Mouse (Mus musculus): ENCODE results near the gene Pygo2. TPM values are rescaled to one million over a fixed set of nuclear protein-coding genes. Genes with fewer than 3 reads are reported as not detected.

Pygo2 gene
- polyA plus RNA-seq, 2 experiments: 58.3 to 83.4 TPM

DNA sequence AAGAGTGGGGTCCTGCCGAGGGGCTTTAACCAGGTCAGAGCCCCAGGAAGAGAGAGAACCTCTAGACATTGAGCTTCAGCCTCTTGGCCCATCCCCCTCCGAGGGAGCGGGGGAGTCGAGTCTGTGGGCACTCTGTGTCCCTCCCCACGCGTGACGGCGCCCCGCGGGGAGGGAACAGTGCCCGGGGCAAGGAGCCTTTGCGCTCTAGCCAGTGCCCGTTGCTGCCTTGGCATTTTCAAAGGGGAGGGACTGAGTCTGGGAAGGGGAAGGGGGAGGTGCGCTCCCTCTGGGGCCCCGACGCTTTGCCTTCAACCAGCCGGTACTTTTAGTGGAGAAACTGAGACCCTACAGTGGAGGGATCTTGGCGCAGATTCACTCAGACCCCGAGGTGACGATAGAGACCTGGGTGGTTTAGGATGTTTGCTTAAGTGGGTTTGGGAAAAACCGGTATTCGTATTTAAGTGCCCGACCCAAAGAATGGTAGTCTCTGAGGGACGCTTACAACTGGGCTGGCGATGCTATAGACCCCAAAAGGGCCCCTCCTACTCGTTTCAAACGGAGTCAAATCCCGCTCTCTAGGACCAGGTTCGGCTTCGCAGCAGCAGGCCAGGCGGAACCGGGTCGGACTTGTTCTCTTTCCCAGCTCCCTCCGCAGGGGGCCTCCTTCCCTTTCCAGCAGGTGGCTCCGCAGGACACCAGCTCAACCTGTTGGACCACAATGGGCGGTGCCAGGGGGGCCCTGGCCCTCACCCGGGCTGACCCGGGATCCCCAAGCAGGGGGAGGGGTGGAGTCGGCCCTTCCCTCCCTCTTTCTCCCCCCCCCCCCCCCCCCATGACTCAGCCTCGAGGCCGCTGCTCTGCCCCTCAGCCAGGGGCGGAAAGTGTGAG lies 35.8 kb upstream of the Pygo2 start, which contains the start of gene Zbtb7b:
TSS of gene Zbtb7b (minus strand) at position 771 of the 888 bp plus-strand sequence.
- Histone ChIP-seq H3K4me1 (ENCODE audit: control insufficient read depth, insufficient read depth, low read length) (peaks cover 36% of the 10 kb centered on the region), H3K4me2 (replicated peaks; ENCODE audit: low read depth, low read length, severe bottlenecking) (peak within 1 kb of the TSS; percentile 99), H3K9ac (ENCODE audit: low read depth, low read length, severe bottlenecking) (peak within 1 kb of the TSS; percentile 58), H3K9me3 (ENCODE audit: control insufficient read depth, low read length) (no peaks in the 10 kb centered on the region), H3K36me3 (ENCODE audit: control insufficient read depth, insufficient read depth, low read length) (no peaks in the 10 kb centered on the region), H3K27ac (replicated peaks; ENCODE audit: low read depth, low read length) (peak within 1 kb of the TSS; percentile 67), H3K4me3 (replicated peaks; ENCODE audit: low read length) (peak within 1 kb of the TSS; percentile 37), H3K27me3 (ENCODE audit: control insufficient read depth, insufficient read depth, low read length) (peaks cover 6% of the 10 kb centered on the region; the same call in 1 of the 2 replicates)
- no peak for TF ChIP-seq POLR2A (IDR thresholded peaks at IDR 0.05; ENCODE audit: borderline replicate concordance, extremely low read depth, insufficient read depth, insufficient read length)
- DNase-seq (ENCODE audit: low spot score) (peak; percentile 63), ATAC-seq (ENCODE audit: low FRiP score, low read depth) (peak; percentile 35)
- WGBS: under 1% methylated on average over 38 of the region's 42 CpGs

DNA sequence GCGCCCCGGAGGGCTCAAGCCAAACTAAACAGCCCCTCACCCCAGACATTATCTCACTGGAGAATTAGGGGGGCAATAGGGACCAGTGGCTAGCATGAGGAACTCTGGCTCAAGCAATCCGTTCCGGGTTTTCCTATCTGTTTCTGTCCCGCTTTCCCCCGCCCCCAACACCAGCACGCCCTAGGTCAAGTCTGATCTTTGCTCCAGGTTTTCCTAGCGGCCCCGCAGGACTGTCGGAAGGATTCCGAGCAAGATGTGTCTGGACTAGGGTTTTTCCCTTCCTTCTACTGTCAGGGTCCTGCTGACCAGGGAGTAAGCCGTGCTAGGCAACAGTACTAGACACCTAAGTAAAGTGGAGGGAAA lies 35.1 kb upstream of the Pygo2 start:
- TF ChIP-seq POLR2A (IDR thresholded peaks at IDR 0.05; ENCODE audit: borderline replicate concordance, extremely low read depth, insufficient read depth, insufficient read length): no peak
- no peaks in the 10 kb centered on the region for H3K36me3 ChIP-seq (ENCODE audit: control insufficient read depth, insufficient read depth, low read length)
- H3K27ac ChIP-seq (replicated peaks; ENCODE audit: low read depth, low read length): peak overlapping the region; percentile 59; the same call in 1 of the 2 replicates
- H3K9me3 ChIP-seq (ENCODE audit: control insufficient read depth, low read length): no peaks in the 10 kb centered on the region
- peaks cover 36% of the 10 kb centered on the region for H3K4me1 ChIP-seq (ENCODE audit: control insufficient read depth, insufficient read depth, low read length)
- peak; percentile 88 for DNase-seq (ENCODE audit: low spot score)
- peak overlapping the region; percentile 38 for H3K9ac ChIP-seq (ENCODE audit: low read depth, low read length, severe bottlenecking)
- H3K27me3 ChIP-seq (ENCODE audit: control insufficient read depth, insufficient read depth, low read length): peaks cover 6% of the 10 kb centered on the region; the same call in 1 of the 2 replicates
- H3K4me3 ChIP-seq (replicated peaks; ENCODE audit: low read length): peak overlapping the region; percentile 37
- ATAC-seq (ENCODE audit: low FRiP score, low read depth): peak; percentile 16; the same call in 1 of the 2 replicates
- WGBS: under 1% methylated on average over 12 of the region's 12 CpGs
- peak overlapping the region; percentile 99 for H3K4me2 ChIP-seq (replicated peaks; ENCODE audit: low read depth, low read length, severe bottlenecking)

DNA sequence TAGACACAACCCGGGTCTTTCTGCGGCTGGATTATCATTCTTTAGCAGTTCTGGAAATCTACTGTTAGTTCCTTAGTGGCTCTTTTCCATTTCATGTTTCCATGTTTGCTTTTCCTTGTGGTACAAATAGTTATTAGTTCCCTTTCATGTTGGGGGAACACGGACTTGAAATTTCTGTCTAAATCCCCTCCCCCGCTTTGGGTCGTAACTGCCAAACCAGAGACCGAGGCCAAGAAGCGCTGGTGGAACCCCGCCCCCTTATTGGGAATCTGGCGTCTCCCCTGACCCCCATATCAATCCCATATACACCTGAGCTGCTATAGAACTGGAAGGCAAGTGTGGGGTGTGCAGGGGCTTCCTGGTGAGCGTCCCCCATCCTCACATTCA lies 34.6 kb upstream of the Pygo2 start:
- H3K36me3 ChIP-seq (ENCODE audit: control insufficient read depth, insufficient read depth, low read length): no peaks in the 10 kb centered on the region
- peak overlapping the region; percentile 37 for H3K4me3 ChIP-seq (replicated peaks; ENCODE audit: low read length)
- H3K4me2 ChIP-seq (replicated peaks; ENCODE audit: low read depth, low read length, severe bottlenecking): peak overlapping the region; percentile 99
- peak overlapping the region; percentile 58 for H3K9ac ChIP-seq (ENCODE audit: low read depth, low read length, severe bottlenecking)
- H3K9me3 ChIP-seq (ENCODE audit: control insufficient read depth, low read length): no peaks in the 10 kb centered on the region
- H3K27me3 ChIP-seq (ENCODE audit: control insufficient read depth, insufficient read depth, low read length): peaks cover 6% of the 10 kb centered on the region; the same call in 1 of the 2 replicates
- H3K27ac ChIP-seq (replicated peaks; ENCODE audit: low read depth, low read length): peak overlapping the region; percentile 67
- H3K4me1 ChIP-seq (ENCODE audit: control insufficient read depth, insufficient read depth, low read length): peaks cover 36% of the 10 kb centered on the region
- ATAC-seq (ENCODE audit: low FRiP score, low read depth) (no peak), DNase-seq (ENCODE audit: low spot score) (no peak)
- TF ChIP-seq POLR2A (IDR thresholded peaks at IDR 0.05; ENCODE audit: borderline replicate concordance, extremely low read depth, insufficient read depth, insufficient read length): no peak
- WGBS: 4% methylated on average over 10 of the region's 10 CpGs

DNA sequence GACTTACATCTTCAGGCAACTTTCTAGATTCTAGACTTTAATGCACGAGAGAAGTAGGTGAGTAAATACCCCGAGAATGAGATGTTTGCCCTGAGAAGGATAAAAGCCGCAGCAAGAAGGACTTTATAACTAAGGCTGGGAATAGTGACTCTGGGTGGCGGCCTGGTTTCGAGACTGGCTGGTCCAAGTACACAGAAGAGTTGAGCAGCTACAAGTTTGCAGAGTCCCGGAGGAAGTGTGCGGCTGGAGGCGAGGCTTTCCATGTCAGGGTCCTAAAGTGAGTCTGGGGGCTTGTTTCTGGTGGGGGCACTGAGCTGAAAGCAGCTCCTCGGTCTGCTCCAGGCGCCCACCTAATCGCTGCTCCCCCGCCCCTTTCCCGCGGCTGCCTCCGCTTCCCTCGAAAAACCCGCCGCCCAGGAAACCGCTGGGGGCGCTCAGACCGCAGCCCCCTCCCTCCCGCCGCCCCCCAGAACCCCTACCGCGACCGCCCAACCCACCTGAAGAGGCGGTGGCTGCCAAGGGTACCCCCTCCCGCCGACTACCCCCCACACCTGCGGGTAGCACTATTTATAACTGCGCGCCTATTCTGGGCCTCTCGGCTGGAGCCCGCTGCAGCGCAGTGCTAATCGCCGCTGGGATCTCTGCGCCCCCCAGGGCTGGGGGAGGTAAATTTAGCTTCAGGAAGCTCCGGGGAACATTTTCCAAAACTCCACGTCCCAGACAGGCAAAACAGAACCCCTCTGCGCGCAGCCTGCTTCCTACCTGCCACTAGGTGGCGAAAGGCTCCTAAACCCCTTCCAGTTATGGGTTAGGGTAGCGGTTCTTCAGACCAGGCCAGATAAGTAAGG lies 34.0 kb upstream of the Pygo2 start:
- peak overlapping the region; percentile 58 for H3K9ac ChIP-seq (ENCODE audit: low read depth, low read length, severe bottlenecking)
- WGBS: under 1% methylated on average over 31 of the region's 44 CpGs
- H3K27ac ChIP-seq (replicated peaks; ENCODE audit: low read depth, low read length): peak overlapping the region; percentile 67
- no peak for TF ChIP-seq POLR2A (IDR thresholded peaks at IDR 0.05; ENCODE audit: borderline replicate concordance, extremely low read depth, insufficient read depth, insufficient read length)
- peak; percentile 88 for DNase-seq (ENCODE audit: low spot score)
- peaks cover 30% of the 10 kb centered on the region for H3K4me1 ChIP-seq (ENCODE audit: control insufficient read depth, insufficient read depth, low read length)
- 0 out of 2 replicates have a peak, but pooled peaks cover 1% of the 10 kb centered on the region for H3K36me3 ChIP-seq (ENCODE audit: control insufficient read depth, insufficient read depth, low read length)
- ATAC-seq (ENCODE audit: low FRiP score, low read depth): no peak
- H3K4me2 ChIP-seq (replicated peaks; ENCODE audit: low read depth, low read length, severe bottlenecking): peak overlapping the region; percentile 99
- H3K27me3 ChIP-seq (ENCODE audit: control insufficient read depth, insufficient read depth, low read length): peaks cover 6% of the 10 kb centered on the region; the same call in 1 of the 2 replicates
- H3K4me3 ChIP-seq (replicated peaks; ENCODE audit: low read length): peak overlapping the region; percentile 37
- H3K9me3 ChIP-seq (ENCODE audit: control insufficient read depth, low read length): no peaks in the 10 kb centered on the region

DNA sequence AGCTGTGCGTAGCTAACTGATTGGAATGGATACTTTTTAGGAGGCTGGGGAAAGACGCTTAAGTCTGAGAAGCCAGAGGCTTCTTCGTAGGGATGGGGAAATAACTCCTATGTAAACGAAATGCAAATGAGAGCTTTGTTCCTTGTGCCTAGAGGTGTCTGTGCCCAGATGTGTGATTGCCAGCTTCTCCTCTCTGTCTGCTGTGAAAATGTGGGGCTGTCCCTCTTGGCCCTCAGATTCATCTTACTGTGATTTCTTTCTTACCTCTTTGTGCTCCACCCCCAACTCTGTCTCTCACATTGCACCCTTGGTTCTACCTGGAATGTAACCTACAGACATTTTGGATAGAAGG lies 33.4 kb upstream of the Pygo2 start:
- H3K9me3 ChIP-seq (ENCODE audit: control insufficient read depth, low read length): no peaks in the 10 kb centered on the region
- DNase-seq (ENCODE audit: low spot score): no peak
- TF ChIP-seq POLR2A (IDR thresholded peaks at IDR 0.05; ENCODE audit: borderline replicate concordance, extremely low read depth, insufficient read depth, insufficient read length): no peak

More for the DNA sequence above, 33.4 kb upstream of the Pygo2 start:
- Histone ChIP-seq H3K9ac (ENCODE audit: low read depth, low read length, severe bottlenecking) (peak overlapping the region; percentile 58), H3K27ac (replicated peaks; ENCODE audit: low read depth, low read length) (peak overlapping the region; percentile 67), H3K4me2 (replicated peaks; ENCODE audit: low read depth, low read length, severe bottlenecking) (peak overlapping the region; percentile 99), H3K4me3 (replicated peaks; ENCODE audit: low read length) (peak overlapping the region; percentile 37), H3K27me3 (ENCODE audit: control insufficient read depth, insufficient read depth, low read length) (peaks cover 6% of the 10 kb centered on the region; the same call in 1 of the 2 replicates), H3K4me1 (ENCODE audit: control insufficient read depth, insufficient read depth, low read length) (peaks cover 25% of the 10 kb centered on the region), H3K36me3 (ENCODE audit: control insufficient read depth, insufficient read depth, low read length) (0 out of 2 replicates have a peak, but pooled peaks cover 4% of the 10 kb centered on the region)
- no peak for ATAC-seq (ENCODE audit: low FRiP score, low read depth)
- WGBS: 0% methylated on average over 4 of the region's 4 CpGs
